In the genomic region with DNA sequence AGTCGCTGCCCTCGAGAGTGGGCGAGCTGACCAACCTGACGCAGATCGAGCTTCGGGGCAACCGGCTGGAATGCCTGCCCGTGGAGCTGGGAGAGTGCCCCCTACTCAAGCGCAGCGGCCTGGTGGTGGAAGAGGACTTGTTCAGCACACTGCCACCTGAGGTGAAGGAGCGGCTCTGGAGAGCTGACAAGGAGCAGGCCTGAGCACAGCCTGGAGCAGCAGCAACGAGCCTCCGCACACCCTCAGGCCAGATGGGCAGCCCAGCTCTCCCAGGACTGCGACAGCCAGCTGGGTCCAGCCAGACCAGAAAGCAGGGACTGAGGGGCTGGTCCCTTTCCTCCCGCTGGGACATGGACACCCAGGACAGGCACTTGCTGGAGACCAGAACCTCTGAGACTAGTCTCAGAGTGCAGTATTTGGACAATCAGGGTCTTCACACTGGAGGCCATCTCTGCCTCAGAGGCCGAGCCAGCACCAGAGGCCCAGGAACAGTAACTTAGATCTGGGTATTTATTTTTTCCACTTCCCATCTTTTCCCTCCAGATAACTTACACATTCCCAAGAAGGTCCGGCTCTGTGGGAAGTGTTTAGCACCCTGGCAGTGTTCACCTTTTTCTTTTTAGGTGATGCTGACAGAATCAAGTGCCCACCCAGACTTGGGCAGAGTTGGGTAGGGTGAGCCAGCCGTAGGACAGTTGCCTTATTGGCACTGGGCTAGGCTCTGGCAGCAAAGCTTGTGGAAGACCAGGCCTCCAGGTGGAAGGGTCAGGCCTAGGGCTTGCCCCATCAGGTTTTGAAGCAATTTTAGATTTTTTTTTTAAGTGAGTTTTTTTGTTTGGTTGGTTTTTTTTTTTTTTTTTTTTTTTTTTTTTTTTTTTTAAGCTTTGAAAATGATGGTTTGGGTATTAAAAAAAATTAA, we compare ENCODE assay signal across 14 mouse cellular contexts. TPM values are rescaled to one million over a fixed set of nuclear protein-coding genes. Genes with fewer than 3 reads are reported as not detected.
DNase-seq lines count a peak whose midpoint lies in the region; ATAC-seq and TF ChIP-seq lines count a peak whose summit lies in the region.
"Had no signal": no experiment of that assay in that cellular context is flagged by ENCODE, and none has a peak within 500 bp of the region (broad histone marks: within the 10 kb centered on the region; RNA-seq: fewer than 3 reads in every experiment).

No protein-coding gene starts in this region.

- H3K9me3 ChIP-seq in forebrain, embryonic 14.5 days (replicated peaks; ENCODE audit: control insufficient read depth, low read length): no peaks in the 10 kb centered on the region
- H3K9me3 ChIP-seq in forebrain, embryonic 10.5 days: no peaks in the 10 kb centered on the region
- H3K9me3 ChIP-seq in hindbrain, embryonic 15.5 days: no peaks in the 10 kb centered on the region

- WGBS in forebrain, embryonic 14.5 days: 90% methylated on average over 18 of the region's 18 CpGs
- WGBS in forebrain, embryonic 10.5 days: 94% methylated on average over 18 of the region's 18 CpGs
- 82% methylated on average over 18 of the region's 18 CpGs for WGBS in hindbrain, embryonic 15.5 days

- no peak overlapping the region for H3K9ac ChIP-seq in forebrain, embryonic 14.5 days (ENCODE audit: low read length)
- H3K9ac ChIP-seq in hindbrain, embryonic 15.5 days: no peak overlapping the region

- no peak for DNase-seq in forebrain, embryonic 14.5 days (ENCODE audit: low spot score)
- no peak for DNase-seq in forebrain, embryonic 10.5 days (ENCODE audit: extremely low spot score, low spot score)
- no peak for DNase-seq in layer of hippocampus, adult 2 months (ENCODE audit: low spot score in 2 of 2)
- DNase-seq in layer of hippocampus, adult 18-20 months (ENCODE audit: low spot score in 2 of 2): no peak
- DNase-seq in adipocyte (ENCODE audit: low spot score): peak; percentile 24
- DNase-seq in frontal cortex, adult 2 months (ENCODE audit: extremely low spot score in 1 of 2, low spot score in 1 of 2): no peak
- DNase-seq in urinary bladder, postnatal 25 days (ENCODE audit: low spot score): no peak

- H3K4me2 ChIP-seq in forebrain, embryonic 14.5 days (ENCODE audit: low read length): no peak overlapping the region
- no peak overlapping the region for H3K4me2 ChIP-seq in hindbrain, embryonic 15.5 days

- peaks cover 15% of the 10 kb centered on the region; the same call in 1 of the 2 replicates for H3K4me1 ChIP-seq in forebrain, embryonic 14.5 days (ENCODE audit: control insufficient read depth, insufficient read depth, low read length)
- peaks cover 28% of the 10 kb centered on the region for H3K4me1 ChIP-seq in forebrain, embryonic 10.5 days
- H3K4me1 ChIP-seq in hindbrain, embryonic 15.5 days (replicated peaks): peaks cover 55% of the 10 kb centered on the region

- H3K27me3 ChIP-seq in forebrain, embryonic 14.5 days (replicated peaks; ENCODE audit: control insufficient read depth, insufficient read depth, low read length): no peaks in the 10 kb centered on the region
- no peaks in the 10 kb centered on the region for H3K27me3 ChIP-seq in forebrain, embryonic 10.5 days (ENCODE audit: poor library complexity, severe bottlenecking)
- no peaks in the 10 kb centered on the region for H3K27me3 ChIP-seq in hindbrain, embryonic 15.5 days

- H3K36me3 ChIP-seq in forebrain, embryonic 14.5 days (ENCODE audit: control insufficient read depth, insufficient read depth, low read length): peaks cover 79% of the 10 kb centered on the region
- peaks cover 84% of the 10 kb centered on the region for H3K36me3 ChIP-seq in forebrain, embryonic 10.5 days (replicated peaks)
- peaks cover 41% of the 10 kb centered on the region for H3K36me3 ChIP-seq in hindbrain, embryonic 15.5 days

- no peak for ATAC-seq in forebrain, embryonic 14.5 days
- ATAC-seq in hindbrain, embryonic 15.5 days (ENCODE audit: low FRiP score, low read depth): no peak

- H3K27ac ChIP-seq in forebrain, embryonic 14.5 days (ENCODE audit: low read depth, low read length): peak overlapping the region; percentile 21; the same call in 1 of the 2 replicates
- H3K27ac ChIP-seq in forebrain, embryonic 10.5 days: no peak overlapping the region
- peak overlapping the region; percentile 79 for H3K27ac ChIP-seq in layer of hippocampus, adult 2 months
- H3K27ac ChIP-seq in hindbrain, embryonic 15.5 days (replicated peaks): peak overlapping the region; percentile 21
- H3K27ac ChIP-seq: kidney, postnatal 0 days had no signal

- no peak overlapping the region for H3K4me3 ChIP-seq in forebrain, embryonic 14.5 days (ENCODE audit: low read depth, low read length)
- no peak overlapping the region for H3K4me3 ChIP-seq in forebrain, embryonic 10.5 days
- no peak overlapping the region for H3K4me3 ChIP-seq in layer of hippocampus, adult 2 months
- no peak overlapping the region for H3K4me3 ChIP-seq in hindbrain, embryonic 15.5 days

- TF ChIP-seq CTCF in layer of hippocampus, adult 2 months (conservative IDR thresholded peaks at IDR 0.05): no peak

RNA-seq across cellular contexts. Expression of gene Phyhd1, which starts 3.8 kb away (rescaled TPM):
- 6.3 and 6.6 TPM in 2 replicates for polyA plus RNA-seq in forebrain, embryonic 14.5 days (2014; fragmentation: Nextera tagmentation; extraction: Ambion mirVana)
- 2.7 and 3.4 TPM in 2 replicates for polyA plus RNA-seq in forebrain, embryonic 10.5 days (2016; fragmentation: Nextera tagmentation; extraction: Ambion mirVana)
- total RNA-seq in layer of hippocampus, adult 2 months (2021): 10 to 100 TPM; 21.5 to 22.2 TPM
- 10 to 100 TPM; 17.7 to 20.1 TPM for total RNA-seq in layer of hippocampus, adult 18-20 months (2021)
- polyA plus RNA-seq in hindbrain, embryonic 15.5 days (2015; fragmentation: Nextera tagmentation; extraction: Ambion mirVana): 6.0 and 6.2 TPM in 2 replicates
- polyA plus RNA-seq in frontal cortex, adult 2 months (2012; rRNA removed): 33.8 and 34.0 TPM in 2 replicates

RNA-seq across cellular contexts. Expression of gene Gm28038, which starts 18.7 kb away (rescaled TPM):
- polyA plus RNA-seq in forebrain, embryonic 14.5 days (2014; fragmentation: Nextera tagmentation; extraction: Ambion mirVana): not detected in 2 replicates
- not detected in 2 replicates for polyA plus RNA-seq in forebrain, embryonic 10.5 days (2016; fragmentation: Nextera tagmentation; extraction: Ambion mirVana)
- total RNA-seq in layer of hippocampus, adult 2 months (2021): not detected
- total RNA-seq in layer of hippocampus, adult 18-20 months (2021): not detected
- not detected in 2 replicates for polyA plus RNA-seq in hindbrain, embryonic 15.5 days (2015; fragmentation: Nextera tagmentation; extraction: Ambion mirVana)
- not detected in 2 replicates for polyA plus RNA-seq in frontal cortex, adult 2 months (2012; rRNA removed)
- total RNA-seq: gastrocnemius, postnatal 4 days; megakaryocyte progenitor cell, adult 5-6 weeks had no signal
- polyA plus RNA-seq: kidney, postnatal 0 days; limb, embryonic 14.5 days; neural tube, embryonic 11.5 days; testis, adult 2 months had no signal

RNA-seq across cellular contexts. Expression of gene Gm28035, which starts 21.8 kb away (rescaled TPM):
- 0.34 and 0.56 TPM in 2 replicates for polyA plus RNA-seq in forebrain, embryonic 14.5 days (2014; fragmentation: Nextera tagmentation; extraction: Ambion mirVana)
- polyA plus RNA-seq in forebrain, embryonic 10.5 days (2016; fragmentation: Nextera tagmentation; extraction: Ambion mirVana): 0.09 and 0.16 TPM in 2 replicates
- 10 to 100 TPM in 1 of 2 experiments, 1 to 10 TPM in 1; 8.7 to 10.9 TPM for total RNA-seq in layer of hippocampus, adult 2 months (2021)
- 1 to 10 TPM; 8.4 to 9.5 TPM for total RNA-seq in layer of hippocampus, adult 18-20 months (2021)
- 0.18 and 0.26 TPM in 2 replicates for polyA plus RNA-seq in hindbrain, embryonic 15.5 days (2015; fragmentation: Nextera tagmentation; extraction: Ambion mirVana)
- 22.6 and 24.8 TPM in 2 replicates for polyA plus RNA-seq in frontal cortex, adult 2 months (2012; rRNA removed)
- total RNA-seq: megakaryocyte progenitor cell, adult 5-6 weeks had no signal

RNA-seq across cellular contexts. Expression of gene Dolk, which starts 24.0 kb away (rescaled TPM):
- polyA plus RNA-seq in forebrain, embryonic 14.5 days (2014; fragmentation: Nextera tagmentation; extraction: Ambion mirVana): 30.2 and 35.4 TPM in 2 replicates
- polyA plus RNA-seq in forebrain, embryonic 10.5 days (2016; fragmentation: Nextera tagmentation; extraction: Ambion mirVana): 26.0 and 26.5 TPM in 2 replicates
- 10 to 100 TPM; 22.1 to 22.2 TPM for total RNA-seq in layer of hippocampus, adult 2 months (2021)
- total RNA-seq in layer of hippocampus, adult 18-20 months (2021): 10 to 100 TPM; 19.8 to 22.3 TPM
- polyA plus RNA-seq in hindbrain, embryonic 15.5 days (2015; fragmentation: Nextera tagmentation; extraction: Ambion mirVana): 39.1 and 39.7 TPM in 2 replicates
- 14.3 and 16.3 TPM in 2 replicates for polyA plus RNA-seq in frontal cortex, adult 2 months (2012; rRNA removed)

RNA-seq across cellular contexts. Expression of gene Nup188, which starts 24.0 kb away (rescaled TPM):
- 25.6 and 30.3 TPM in 2 replicates for polyA plus RNA-seq in forebrain, embryonic 14.5 days (2014; fragmentation: Nextera tagmentation; extraction: Ambion mirVana)
- 65.2 and 72.8 TPM in 2 replicates for polyA plus RNA-seq in forebrain, embryonic 10.5 days (2016; fragmentation: Nextera tagmentation; extraction: Ambion mirVana)
- 10 to 100 TPM; 19.0 to 25.9 TPM for total RNA-seq in layer of hippocampus, adult 2 months (2021)
- total RNA-seq in layer of hippocampus, adult 18-20 months (2021): 10 to 100 TPM; 19.5 to 21.9 TPM
- 15.7 and 20.9 TPM in 2 replicates for polyA plus RNA-seq in hindbrain, embryonic 15.5 days (2015; fragmentation: Nextera tagmentation; extraction: Ambion mirVana)
- 18.3 and 19.4 TPM in 2 replicates for polyA plus RNA-seq in frontal cortex, adult 2 months (2012; rRNA removed)

Comparison
In these comparisons a context has a peak if more than half of its experiments do, and no peak if none do; other contexts are left out.
1. RNA of gene Gm28035, which starts 21.8 kb away (polyA plus RNA-seq): 22.6 to 24.8 TPM in frontal cortex, adult 2 months; 0.34 to 0.56 TPM in forebrain, embryonic 14.5 days, 0.18 to 0.26 TPM in hindbrain, embryonic 15.5 days and 0.09 to 0.16 TPM in forebrain, embryonic 10.5 days; every median in the first group is over 10 times any median in the second.